ENCODE assay signal across 31 mouse cellular contexts in genomic region chr7:123194696-123195095, GRCm38 (mm10). TPM values are rescaled to one million over a fixed set of nuclear protein-coding genes. Genes with fewer than 3 reads are reported as not detected.
DNase-seq lines count a peak whose midpoint lies in the region; ATAC-seq lines count a peak whose summit lies in the region.
"Had no signal": no experiment of that assay in that cellular context is flagged by ENCODE, and none has a peak within 500 bp of the region (broad histone marks: within the 10 kb centered on the region; RNA-seq: fewer than 3 reads in every experiment).

No protein-coding gene starts in this region.

- H3K4me2 ChIP-seq in heart, embryonic 11.5 days, result no peak overlapping the region
- H3K4me2 ChIP-seq: embryonic facial prominence, embryonic 13.5 days; forebrain, embryonic 12.5 days; hindbrain, embryonic 13.5 days; kidney, embryonic 15.5 days; limb, embryonic 13.5 days; liver, embryonic 13.5 days; stomach, embryonic 15.5 days had no signal

- no peak overlapping the region for H3K4me3 ChIP-seq in heart, embryonic 11.5 days (ENCODE audit: low read depth, low read length)
- H3K4me3 ChIP-seq: embryonic facial prominence, embryonic 13.5 days; erythroblast, embryonic 14.5 days; forebrain, embryonic 12.5 days; heart, embryonic 10.5 days; hindbrain, embryonic 13.5 days; kidney, embryonic 15.5 days; layer of hippocampus, adult 2 months; limb, embryonic 13.5 days; liver, embryonic 13.5 days; midbrain, embryonic 10.5 days; stomach, embryonic 15.5 days had no signal

- ATAC-seq in heart, embryonic 11.5 days (replicated peaks; ENCODE audit: insufficient number of reproducible peaks, low FRiP score, low TSS enrichment), result no peak
- ATAC-seq: intestine, embryonic 16.5 days; lung, postnatal 0 days; midbrain, embryonic 16.5 days had no signal

- peaks cover 36% of the 10 kb centered on the region for H3K36me3 ChIP-seq in heart, embryonic 11.5 days (ENCODE audit: control insufficient read depth, insufficient read depth, low read length)

- H3K4me1 ChIP-seq in heart, embryonic 11.5 days (ENCODE audit: control insufficient read depth, insufficient read depth, low read length), result no peaks in the 10 kb centered on the region
- H3K4me1 ChIP-seq: embryonic facial prominence, embryonic 13.5 days; forebrain, embryonic 12.5 days; hindbrain, embryonic 13.5 days; kidney, embryonic 15.5 days; limb, embryonic 13.5 days; liver, embryonic 13.5 days; midbrain, embryonic 10.5 days; stomach, embryonic 15.5 days had no signal

- peak; percentile 81 for DNase-seq in heart, adult 11 months
- peak; percentile 73 for DNase-seq in brain, adult 2 months (ENCODE audit: low read depth, low spot score)
- DNase-seq in cerebellum, adult 18-20 months, result peak; percentile 54 to 71
- DNase-seq in cerebellum, postnatal 10 days, result peak; percentile 24 to 27
- no peak for DNase-seq in layer of hippocampus, postnatal 25 days (ENCODE audit: extremely low spot score in 1 of 2, low spot score in 1 of 2)
- DNase-seq in embryo, embryonic 9.5 days (ENCODE audit: extremely low spot score), result no peak
- DNase-seq: embryo, embryonic 11 days; gastrocnemius, postnatal 14 days; heart, postnatal 36 days; kidney, postnatal 36 days; liver, embryonic 13.5 days; lung, adult 18-20 months; right cerebral cortex, postnatal 25 days had no signal

- no peaks in the 10 kb centered on the region for H3K9me3 ChIP-seq in heart, embryonic 11.5 days (replicated peaks; ENCODE audit: control insufficient read depth, low read length)
- H3K9me3 ChIP-seq: embryonic facial prominence, embryonic 13.5 days; forebrain, embryonic 12.5 days; heart, embryonic 10.5 days; hindbrain, embryonic 13.5 days; kidney, embryonic 15.5 days; limb, embryonic 13.5 days; liver, embryonic 13.5 days; midbrain, embryonic 10.5 days; stomach, embryonic 15.5 days had no signal

- H3K27me3 ChIP-seq in heart, embryonic 11.5 days (ENCODE audit: control insufficient read depth, insufficient read depth, low read length), result no peaks in the 10 kb centered on the region
- H3K27me3 ChIP-seq: embryonic facial prominence, embryonic 13.5 days; forebrain, embryonic 12.5 days; hindbrain, embryonic 13.5 days; kidney, embryonic 15.5 days; limb, embryonic 13.5 days; liver, embryonic 13.5 days; stomach, embryonic 15.5 days had no signal

- no peak overlapping the region for H3K27ac ChIP-seq in heart, embryonic 11.5 days (ENCODE audit: low read depth, low read length)
- H3K27ac ChIP-seq: embryonic facial prominence, embryonic 13.5 days; forebrain, embryonic 12.5 days; heart, embryonic 10.5 days; hindbrain, embryonic 13.5 days; kidney, embryonic 15.5 days; layer of hippocampus, adult 2 months; limb, embryonic 13.5 days; liver, embryonic 13.5 days; macrophage; midbrain, embryonic 10.5 days; stomach, embryonic 15.5 days had no signal

- 85% methylated on average over 8 of the region's 8 CpGs for WGBS in heart, embryonic 11.5 days (ENCODE audit: insufficient replicate concordance)

- H3K9ac ChIP-seq in heart, embryonic 11.5 days (ENCODE audit: low read depth, low read length), result no peak overlapping the region
- H3K9ac ChIP-seq: embryonic facial prominence, embryonic 13.5 days; forebrain, embryonic 12.5 days; hindbrain, embryonic 13.5 days; kidney, embryonic 15.5 days; limb, embryonic 13.5 days; liver, embryonic 13.5 days; stomach, embryonic 15.5 days had no signal

RNA-seq across cellular contexts. Expression of gene Slc5a11, which starts 19.9 kb away (rescaled TPM):
- polyA plus RNA-seq in heart, embryonic 11.5 days (2014; fragmentation: Nextera tagmentation; extraction: Ambion mirVana), result 0.42 TPM in 1 of 2 replicates, not detected in the other
- total RNA-seq in layer of hippocampus, postnatal 25 days (2021), result under 1 TPM in 1 of 2 experiments, not detected in 1; 0.20 TPM
- total RNA-seq: adrenal gland, adult 18-20 months; gastrocnemius, postnatal 14 days; heart, postnatal 36 days; MEL had no signal
- polyA plus RNA-seq: embryonic facial prominence, embryonic 13.5 days; erythroblast, embryonic 14.5 days; lung, postnatal 0 days; neural tube, embryonic 11.5 days had no signal

Comparison
In these comparisons a context has a peak if more than half of its experiments do, and no peak if none do; other contexts are left out.
1. DNase-seq: peak in heart, adult 11 months (single experiment), brain, adult 2 months (single experiment), cerebellum, adult 18-20 months (2 of 2) and cerebellum, postnatal 10 days (2 of 2); none in layer of hippocampus, postnatal 25 days (0 of 2) and embryo, embryonic 9.5 days (single experiment).